Mouse (Mus musculus) G1E (cell line): ENCODE results near the gene Gpc5. TPM values are rescaled to one million over a fixed set of nuclear protein-coding genes. Genes with fewer than 3 reads are reported as not detected.

Experiments used
- ATAC-seq: 2 replicates; pipeline ENCODE4 v1.8.0; 2016; ENCODE audit warnings: mild to moderate bottlenecking; ENCODE audit not compliant: insufficient number of reproducible peaks, poor library complexity, low FRiP score, severe bottlenecking; ENCODE audit errors: extremely low read depth
- DNase-seq: peaks from one replicate; pipeline ENCODE4 v3.0.0; 2012; ENCODE audit warnings: low spot score
- H3K27me3 ChIP-seq: 2 replicates; pipeline ENCODE4 v1.6.1; 2012; ENCODE audit warnings: mild to moderate bottlenecking, low read length, inconsistent platforms; ENCODE audit not compliant: insufficient read depth
- H3K36me3 ChIP-seq: replicated peaks from 2 replicates; pipeline ENCODE3; 2012; ENCODE audit warnings: mild to moderate bottlenecking, inconsistent platforms
- H3K4me1 ChIP-seq: 2 replicates; pipeline ENCODE4 v1.6.1; 2012; ENCODE audit warnings: low read depth, low read length, inconsistent platforms, mixed read lengths; ENCODE audit not compliant: insufficient read depth
- H3K4me3 ChIP-seq: 2 replicates; pipeline ENCODE4 v1.5.1; 2012; ENCODE audit warnings: low read depth, mild to moderate bottlenecking, inconsistent platforms, low read length, moderate library complexity, mixed read lengths
- H3K9me3 ChIP-seq: replicated peaks from 2 replicates; pipeline ENCODE4 v1.6.1; 2012; ENCODE audit warnings: inconsistent platforms
- CTCF ChIP-seq: IDR thresholded peaks from 2 replicates; pipeline ENCODE4 v1.5.1; 2012; ENCODE audit warnings: low read depth, low read length, inconsistent platforms, mixed read lengths
- GATA1 ChIP-seq: IDR thresholded peaks from 2 replicates; pipeline ENCODE4 v1.6.1; 2012; ENCODE audit warnings: borderline replicate concordance, low read length, inconsistent platforms, mixed read lengths
- GATA2 ChIP-seq: IDR thresholded peaks from 2 replicates; pipeline ENCODE4 v1.6.1; 2012; ENCODE audit warnings: low read depth, low read length, inconsistent platforms, borderline replicate concordance
- POLR2AphosphoS5 ChIP-seq: IDR thresholded peaks from 2 replicates; pipeline ENCODE4 v1.6.1; 2012; ENCODE audit warnings: low read depth, low read length, inconsistent platforms; ENCODE audit not compliant: insufficient replicate concordance
- TAL1 ChIP-seq: conservative IDR thresholded peaks from 2 replicates; pipeline ENCODE4 v1.6.1; 2012; ENCODE audit warnings: low read depth, low read length, inconsistent platforms, mixed read lengths
- polyA plus RNA-seq: library from polyadenylated mRNA; stranded (reverse); fragments of >175 nt; gene quantifications from 2 replicates; pipeline ENCODE4 v1.2.3, GENCODE M21; 2012
- total RNA-seq, 2 experiments: library from RNA; stranded (forward) in 1 of 2; stranded (reverse) in 1 of 2; fragments of 200-1000 nt in 1 of 2; fragments of >200 nt in 1 of 2; fragmentation: Nextera tagmentation in 1 of 2; gene quantifications; 2 replicates each; pipeline ENCODE4 v1.2.3; 2014 to 2017

Gpc5 gene
- total and polyA plus RNA-seq, 3 experiments = 0.16 TPM; not detected in 2

DNA sequence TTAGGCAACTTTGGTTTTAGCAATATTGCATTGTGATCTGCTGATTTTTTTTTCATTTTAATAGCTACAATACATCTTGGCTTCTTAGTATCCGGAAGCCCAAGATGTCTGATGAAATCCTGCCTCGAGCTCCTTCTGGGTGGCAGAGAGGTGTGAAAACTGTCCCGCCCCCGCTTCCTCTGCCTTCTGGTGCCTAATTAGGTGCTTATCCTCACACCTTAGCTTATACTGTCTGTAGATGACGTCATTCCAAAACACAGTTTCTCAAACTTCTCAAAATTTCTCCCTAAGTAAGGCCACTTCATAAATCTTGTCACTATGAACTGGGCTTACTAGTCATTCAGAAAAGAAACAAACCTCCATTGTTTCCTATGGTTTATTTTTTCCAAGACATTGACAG, 668.2 kb downstream of the Gpc5 start:
- TF ChIP-seq POLR2AphosphoS5 = no peak
- TF ChIP-seq CTCF = no peak
- TF ChIP-seq TAL1 = no peak
- TF ChIP-seq GATA1 = no peak
- TF ChIP-seq GATA2 = no peak
- DNase-seq (no peak), ATAC-seq (no peak)
- Histone ChIP-seq H3K36me3 (no peaks in the 10 kb centered on the region), H3K4me1 (no peaks in the 10 kb centered on the region), H3K4me3 (no peak overlapping the region), H3K27me3 (no peaks in the 10 kb centered on the region), H3K9me3 (peaks cover 30% of the 10 kb centered on the region)

DNA sequence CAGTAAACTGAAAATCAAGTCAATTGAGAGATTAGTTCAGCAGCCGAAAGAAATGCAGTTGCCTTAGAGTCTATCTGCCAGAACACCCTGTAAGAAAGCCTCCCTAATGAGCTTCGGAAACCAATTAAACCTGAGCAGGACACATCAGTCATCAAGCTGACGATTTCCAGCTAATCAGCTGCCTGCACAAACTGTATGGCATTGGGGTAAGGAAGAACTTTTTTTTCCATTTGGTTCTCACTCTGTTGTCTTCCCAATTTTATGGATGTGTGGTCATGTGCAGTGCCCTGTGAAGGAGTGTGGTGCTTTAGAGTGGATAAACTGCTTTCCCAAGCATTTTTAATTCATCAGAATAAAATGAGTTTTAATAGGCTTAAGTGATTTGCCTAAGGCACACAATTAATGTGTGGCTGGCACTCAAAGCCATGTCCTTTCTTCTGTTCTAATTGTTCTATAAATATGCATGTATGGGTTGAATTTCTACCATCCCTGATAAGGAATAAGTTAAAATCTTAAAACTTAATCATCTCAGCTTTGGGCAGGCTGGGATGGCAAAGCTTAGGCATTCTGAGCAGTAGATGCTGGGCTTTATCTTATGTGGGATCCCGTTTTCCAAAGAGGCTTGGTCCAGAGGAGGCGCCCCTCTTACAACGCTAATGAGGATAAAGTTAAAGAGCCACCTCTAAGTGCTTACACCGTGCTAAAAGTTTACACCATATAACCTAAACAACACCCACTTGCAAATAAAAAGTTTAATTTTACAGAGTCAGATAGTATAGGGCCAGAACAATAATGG, 687.6 kb downstream of the Gpc5 start:
- Histone ChIP-seq H3K4me1 (no peaks in the 10 kb centered on the region), H3K36me3 (no peaks in the 10 kb centered on the region), H3K27me3 (no peaks in the 10 kb centered on the region), H3K4me3 (no peak overlapping the region), H3K9me3 (peaks cover 9% of the 10 kb centered on the region)
- ATAC-seq (no peak), DNase-seq (no peak)
- TF ChIP-seq GATA1 (no peak), CTCF (no peak), POLR2AphosphoS5 (no peak), GATA2 (no peak), TAL1 (no peak)

DNA sequence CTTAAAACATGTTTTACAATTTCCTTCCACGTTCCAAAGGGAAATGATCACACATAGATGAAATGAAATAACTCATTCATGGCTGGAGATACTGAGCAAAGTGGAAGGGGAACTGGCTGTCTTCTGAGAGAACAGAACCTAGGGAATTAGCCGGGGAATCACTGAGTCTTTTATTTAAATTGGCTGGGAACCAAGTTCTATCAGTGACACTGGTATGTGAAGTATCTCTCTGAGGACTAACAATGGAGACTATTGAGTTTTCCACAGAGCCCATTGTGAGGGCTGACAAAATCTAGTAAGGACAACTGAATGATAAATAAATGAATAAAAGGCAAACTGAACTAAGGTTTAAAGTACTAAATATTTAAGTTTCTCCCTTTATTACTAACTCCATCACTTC, 712.7 kb downstream of the Gpc5 start:
- Histone ChIP-seq H3K4me1 (no peaks in the 10 kb centered on the region), H3K27me3 (no peaks in the 10 kb centered on the region), H3K4me3 (no peak overlapping the region), H3K9me3 (peaks cover 7% of the 10 kb centered on the region), H3K36me3 (no peaks in the 10 kb centered on the region)
- TF ChIP-seq POLR2AphosphoS5 (no peak), TAL1 (no peak), GATA2 (no peak)
- ATAC-seq = no peak
- no peak for DNase-seq

DNA sequence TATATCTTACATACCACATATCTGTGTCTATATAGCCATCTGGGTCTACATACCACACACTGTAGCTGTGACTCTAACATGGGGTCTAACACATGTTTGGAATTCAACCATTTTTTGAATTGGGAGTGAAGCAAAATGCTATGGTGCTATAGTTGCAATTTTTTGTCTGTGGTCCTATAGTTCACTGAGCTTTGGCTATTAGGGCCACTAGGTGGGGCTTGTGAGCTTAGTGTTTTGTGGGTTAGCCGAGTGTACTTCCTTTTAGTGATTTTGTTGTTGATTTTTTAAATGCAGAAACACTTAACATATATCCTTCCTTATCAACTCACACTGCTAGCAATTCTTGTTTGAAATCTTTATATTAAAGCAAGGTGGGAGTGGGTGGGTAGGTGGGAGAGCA, 727.0 kb downstream of the Gpc5 start:
- no peaks in the 10 kb centered on the region for H3K4me1 ChIP-seq
- no peaks in the 10 kb centered on the region for H3K27me3 ChIP-seq
- TF ChIP-seq GATA1 (no peak), GATA2 (no peak), TAL1 (no peak), POLR2AphosphoS5 (no peak), CTCF (no peak)
- ATAC-seq (no peak; the same call in 1 of the 2 replicates), DNase-seq (no peak)
- H3K36me3 ChIP-seq = no peaks in the 10 kb centered on the region
- H3K9me3 ChIP-seq = peaks cover 13% of the 10 kb centered on the region
- H3K4me3 ChIP-seq = no peak overlapping the region

DNA sequence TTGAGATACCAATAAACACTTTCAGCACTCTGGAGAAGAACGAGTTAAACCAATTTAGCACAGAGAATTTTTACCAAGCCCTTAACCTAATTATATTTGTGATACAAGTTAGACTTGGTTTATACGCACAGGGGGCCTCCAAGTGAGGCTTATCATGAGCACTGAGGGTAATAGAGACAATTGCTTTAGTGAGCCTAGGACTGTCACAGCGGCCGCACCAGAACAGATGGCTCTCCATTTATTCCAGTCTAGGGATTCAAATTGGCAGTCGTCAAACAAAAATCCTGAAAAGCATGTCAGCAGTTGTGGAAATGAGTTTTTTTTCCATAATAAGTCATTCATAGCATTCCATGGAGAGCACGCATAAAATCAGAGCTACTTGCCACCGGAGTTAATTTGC, 729.6 kb downstream of the Gpc5 start:
- TF ChIP-seq TAL1 (no peak), GATA2 (no peak), POLR2AphosphoS5 (no peak), CTCF (no peak), GATA1 (no peak)

DNA sequence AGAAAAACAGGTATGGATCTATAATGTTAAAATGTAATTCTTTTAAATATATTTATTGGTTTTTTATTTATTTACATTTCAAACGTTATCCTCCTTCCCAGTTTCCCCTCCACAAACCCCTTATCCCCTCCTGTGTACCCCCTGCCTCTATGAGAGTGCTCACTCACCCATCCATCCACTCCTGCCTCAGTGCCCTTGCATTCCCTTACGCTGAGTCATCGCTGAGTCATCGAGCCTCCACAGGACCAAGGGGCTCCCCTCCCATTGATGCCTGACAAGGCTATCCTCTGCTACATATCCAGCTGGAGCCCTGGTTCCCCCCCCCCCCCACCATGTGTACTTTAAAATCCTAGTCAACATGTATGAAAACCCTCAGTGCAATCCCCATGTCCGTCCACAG, 738.5 kb downstream of the Gpc5 start:
- Histone ChIP-seq H3K4me1 (no peaks in the 10 kb centered on the region), H3K36me3 (no peaks in the 10 kb centered on the region), H3K27me3 (no peaks in the 10 kb centered on the region), H3K9me3 (peaks cover 7% of the 10 kb centered on the region; the same call in 1 of the 2 replicates), H3K4me3 (no peak overlapping the region)
- DNase-seq (no peak), ATAC-seq (no peak)
- TF ChIP-seq CTCF = no peak
- no peak for TF ChIP-seq GATA1
- no peak for TF ChIP-seq GATA2
- no peak for TF ChIP-seq POLR2AphosphoS5
- no peak for TF ChIP-seq TAL1

More for the DNA sequence above, 729.6 kb downstream of the Gpc5 start:
- peaks cover 9% of the 10 kb centered on the region for H3K9me3 ChIP-seq
- no peaks in the 10 kb centered on the region for H3K27me3 ChIP-seq
- no peaks in the 10 kb centered on the region for H3K36me3 ChIP-seq
- H3K4me1 ChIP-seq = no peaks in the 10 kb centered on the region
- H3K4me3 ChIP-seq = no peak overlapping the region
- no peak for DNase-seq
- ATAC-seq = no peak
